Mouse (Mus musculus) adrenal gland, adult 8-10 months (tissue): Measurements from ENCODE around the gene 4931414P19Rik. TPM values are rescaled to one million over a fixed set of nuclear protein-coding genes. Genes with fewer than 3 reads are reported as not detected.
A peak's percentile ranks its signal among the peaks of the same experiment; 100 is the strongest.
"Not testable (repeated sequence)": the region's sequence is repeated elsewhere in the genome, so short reads cannot be mapped to it uniquely, and the experiment has no call there.

Experiments
- DNase-seq: peaks from one replicate; pipeline ENCODE4 v3.0.0; 2022
- total RNA-seq, 4 experiments: library from RNA; stranded (reverse); gene quantifications; 2 replicates each; pipeline ENCODE4 v1.2.4; 2022

Gene 4931414P19Rik
- total RNA-seq, 4 experiments from 2014 or later: 3.6 to 6.2 (median 5.0) TPM

- DNase-seq: no peak
Observed at GRCm38 (mm10) chr14:54628103-54628502, 22.3 kb upstream of the 4931414P19Rik start.

- no peak for DNase-seq
Observed at GRCm38 (mm10) chr14:54624976-54625375, 19.2 kb upstream of the 4931414P19Rik start.

GRCm38 (mm10) chr14:54623334-54623733 lies 17.5 kb upstream of the 4931414P19Rik start:
- DNase-seq: no peak

GRCm38 (mm10) chr14:54621133-54621532 lies 15.3 kb upstream of the 4931414P19Rik start, which contains the start of gene Psmb11:
TSS of gene Psmb11 (plus strand) at chr14:54621433.
- no peak for DNase-seq

- DNase-seq: peak; percentile 86
Observed at GRCm38 (mm10) chr14:54617897-54618365, 12.1 kb upstream of the 4931414P19Rik start, which contains the start of gene Psmb5. TSS of gene Psmb5 (minus strand) at chr14:54618022.

- no peak for DNase-seq
Observed at GRCm38 (mm10) chr14:54617152-54617896, 11.5 kb upstream of the 4931414P19Rik start.

- no peak for DNase-seq
Observed at GRCm38 (mm10) chr14:54616226-54616825, 10.5 kb upstream of the 4931414P19Rik start.

- not testable (repeated sequence) for DNase-seq
Observed at GRCm38 (mm10) chr14:54614130-54614529, 8.3 kb upstream of the 4931414P19Rik start.

GRCm38 (mm10) chr14:54610648-54611047 lies 4.9 kb upstream of the 4931414P19Rik start:
- DNase-seq: no peak

- DNase-seq: no peak
Observed at GRCm38 (mm10) chr14:54609962-54610361, 4.2 kb upstream of the 4931414P19Rik start.

GRCm38 (mm10) chr14:54609245-54609644 lies 3.5 kb upstream of the 4931414P19Rik start:
- DNase-seq: no peak

- no peak for DNase-seq
Observed at GRCm38 (mm10) chr14:54607226-54607625, 1.4 kb upstream of the 4931414P19Rik start.

GRCm38 (mm10) chr14:54603686-54604085 lies 2.1 kb downstream of the 4931414P19Rik start:
- no peak for DNase-seq

- DNase-seq: peak; percentile 95
Observed at GRCm38 (mm10) chr14:54603038-54603654, 2.6 kb downstream of the 4931414P19Rik start.

- no peak for DNase-seq
Observed at GRCm38 (mm10) chr14:54602613-54603012, 3.2 kb downstream of the 4931414P19Rik start.

GRCm38 (mm10) chr14:54601601-54602000 lies 4.2 kb downstream of the 4931414P19Rik start:
- no peak for DNase-seq

GRCm38 (mm10) chr14:54597084-54597483 lies 8.7 kb downstream of the 4931414P19Rik start:
- no peak for DNase-seq

GRCm38 (mm10) chr14:54594631-54595414 lies 11.0 kb downstream of the 4931414P19Rik start:
- no peak for DNase-seq

GRCm38 (mm10) chr14:54594055-54594454 lies 11.7 kb downstream of the 4931414P19Rik start:
- no peak for DNase-seq

GRCm38 (mm10) chr14:54592319-54592934 lies 13.4 kb downstream of the 4931414P19Rik start:
- DNase-seq: no peak

GRCm38 (mm10) chr14:54591056-54591455 lies 14.7 kb downstream of the 4931414P19Rik start:
- DNase-seq: no peak
